In genomic region chr1:153487500-153487879, GRCm38 (mm10) we compare ENCODE assay signal across 8 mouse cellular contexts. TPM values are rescaled to one million over a fixed set of nuclear protein-coding genes. Genes with fewer than 3 reads are reported as not detected.
DNase-seq lines count a peak whose midpoint lies in the region; ATAC-seq lines count a peak whose summit lies in the region.

Gene Dhx9, minus strand, starts transcription at chr1:153487660.

- under 1% methylated on average over 35 of the region's 35 CpGs for WGBS in heart, embryonic 14.5 days
- WGBS in liver, embryonic 13.5 days (ENCODE audit: insufficient replicate concordance), result under 1% methylated on average over 35 of the region's 35 CpGs
- 0% methylated on average over 35 of the region's 35 CpGs for whole genome bisulfite sequencing in stomach, embryonic 16.5 days

- peak within 1 kb of the TSS; percentile 99 for H3K9ac ChIP-seq in heart, embryonic 14.5 days (ENCODE audit: low read length)
- peak within 1 kb of the TSS; percentile 95 for H3K9ac ChIP-seq in liver, embryonic 13.5 days
- peak within 1 kb of the TSS; percentile 95 for H3K9ac ChIP-seq in stomach, embryonic 16.5 days (ENCODE audit: low read length)

- H3K4me2 ChIP-seq in heart, embryonic 14.5 days (ENCODE audit: low read length), result peak within 1 kb of the TSS; percentile 90
- peak within 1 kb of the TSS; percentile 82 for H3K4me2 ChIP-seq in liver, embryonic 13.5 days
- H3K4me2 ChIP-seq in stomach, embryonic 16.5 days (ENCODE audit: low read depth, low read length), result peak within 1 kb of the TSS; percentile 71

- peak within 1 kb of the TSS; percentile 83 to 89 for H3K27ac ChIP-seq in heart, embryonic 14.5 days (replicated peaks in 1 of 2; ENCODE audit: control insufficient read depth in 1 of 2, insufficient read depth in 1 of 2, low read depth in 2 of 2, low read length in 2 of 2)
- peak within 1 kb of the TSS; percentile 86 for H3K27ac ChIP-seq in liver, embryonic 13.5 days
- H3K27ac ChIP-seq in stomach, embryonic 16.5 days (ENCODE audit: low read length), result peak within 1 kb of the TSS; percentile 88

- peak within 1 kb of the TSS; percentile 99 to 100 for H3K4me3 ChIP-seq in heart, embryonic 14.5 days (ENCODE audit: control insufficient read depth in 1 of 2, insufficient read depth in 1 of 2, low read depth in 1 of 2, low read length in 2 of 2)
- peak within 1 kb of the TSS; percentile 88 for H3K4me3 ChIP-seq in liver, embryonic 13.5 days (replicated peaks)
- peak within 1 kb of the TSS; percentile 88 for H3K4me3 ChIP-seq in stomach, embryonic 16.5 days (replicated peaks; ENCODE audit: low read length)

- no peaks in the 10 kb centered on the region for H3K27me3 ChIP-seq in heart, embryonic 14.5 days (ENCODE audit: control insufficient read depth, insufficient read depth, low read length)
- no peaks in the 10 kb centered on the region for H3K27me3 ChIP-seq in liver, embryonic 13.5 days
- H3K27me3 ChIP-seq in stomach, embryonic 16.5 days (ENCODE audit: control insufficient read depth, insufficient read depth, low read length), result no peaks in the 10 kb centered on the region

- peaks cover 3% of the 10 kb centered on the region for H3K36me3 ChIP-seq in heart, embryonic 14.5 days (ENCODE audit: control insufficient read depth, insufficient read depth, low read length)
- H3K36me3 ChIP-seq in liver, embryonic 13.5 days, result peaks cover 12% of the 10 kb centered on the region
- H3K36me3 ChIP-seq in stomach, embryonic 16.5 days (ENCODE audit: control insufficient read depth, insufficient read depth, low read length), result 0 out of 2 replicates have a peak, but pooled peaks cover 1% of the 10 kb centered on the region

- no peaks in the 10 kb centered on the region for H3K9me3 ChIP-seq in heart, embryonic 14.5 days (ENCODE audit: control insufficient read depth, low read length)
- no peaks in the 10 kb centered on the region for H3K9me3 ChIP-seq in liver, embryonic 13.5 days (replicated peaks)
- no peaks in the 10 kb centered on the region for H3K9me3 ChIP-seq in stomach, embryonic 16.5 days (replicated peaks; ENCODE audit: control insufficient read depth, low read length)

- DNase-seq in c-Kit-negative CD71-positive TER-119-positive erythroid progenitor cells, embryonic 14.5 days (ENCODE audit: low read depth, low spot score), result peak; percentile 90
- DNase-seq in fibroblast of lung, adult 2 months (ENCODE audit: low read depth), result peak; percentile 91
- peak; percentile 99 for DNase-seq in kidney, postnatal 14 days
- peak; percentile 97 for DNase-seq in liver, embryonic 13.5 days
- DNase-seq in neural tube, embryonic 10.5 days (ENCODE audit: extremely low spot score, low spot score), result peak; percentile 98

- H3K4me1 ChIP-seq in heart, embryonic 14.5 days (ENCODE audit: control insufficient read depth in 2 of 2, insufficient read depth in 2 of 2, low read length in 2 of 2), result peaks cover 0 to 18% of the 10 kb centered on the region in 2 experiments; a peak in 2 of 4 replicates
- H3K4me1 ChIP-seq in liver, embryonic 13.5 days (replicated peaks), result peaks cover 45% of the 10 kb centered on the region
- H3K4me1 ChIP-seq in stomach, embryonic 16.5 days (ENCODE audit: control insufficient read depth, insufficient read depth, low read length), result peaks cover 19% of the 10 kb centered on the region

- ATAC-seq in CD4-positive, CD25-positive, alpha-beta regulatory T cell, adult 4 months, result peak; percentile 79
- ATAC-seq in heart, embryonic 14.5 days (ENCODE audit: insufficient number of reproducible peaks, insufficient read depth, low FRiP score, low read depth), result peak; percentile 88
- peak; percentile 83 for ATAC-seq in liver, embryonic 13.5 days (ENCODE audit: low read depth)
- ATAC-seq in stomach, embryonic 16.5 days (ENCODE audit: insufficient read depth, low FRiP score), result peak; percentile 95

RNA-seq across cellular contexts. Expression of gene Dhx9, which starts in this region (rescaled TPM):
- 10 to 100 TPM; 28.0 to 35.3 TPM for polyA plus RNA-seq in CD4-positive, CD25-positive, alpha-beta regulatory T cell, adult 4 months (2017; shearing (Covaris generic))
- 17.9 and 18.8 TPM in 2 replicates for polyA plus RNA-seq in heart, embryonic 14.5 days (2014; fragmentation: Nextera tagmentation; extraction: Ambion mirVana)
- polyA plus RNA-seq in liver, embryonic 13.5 days (2015; fragmentation: Nextera tagmentation; extraction: Ambion mirVana), result 15.3 and 18.6 TPM in 2 replicates
- polyA plus RNA-seq in stomach, embryonic 16.5 days (2015; fragmentation: Nextera tagmentation; extraction: Ambion mirVana), result 18.6 and 22.0 TPM in 2 replicates

Comparison
In these comparisons a context has a peak if more than half of its experiments do, and no peak if none do; other contexts are left out.
1. Peak in every context shown above with its lines: DNase-seq, ATAC-seq, H3K4me3 ChIP-seq and H3K27ac ChIP-seq.